Mouse (Mus musculus) megakaryocyte, embryonic 14.5 days (primary cell): ENCODE data around the gene Ccdc18.

ENCODE experiments used
- FLI1 ChIP-seq: IDR thresholded peaks from 2 replicates; pipeline ENCODE4 v1.6.1; 2012; ENCODE audit warnings: low read length, inconsistent platforms, mixed read lengths
- GATA1 ChIP-seq: IDR thresholded peaks from 3 replicates; pipeline ENCODE4 v1.6.1; 2012; ENCODE audit warnings: mixed read lengths, low read length, inconsistent platforms, borderline replicate concordance

GRCm38 (mm10) chr5:108097676-108098075, 35.0 kb upstream of the Ccdc18 start:
- TF ChIP-seq GATA1 (no peak), FLI1 (no peak)
